Mouse (Mus musculus) liver, embryonic 11.5 days (tissue): ENCODE measurements around the gene Pck1. TPM values are rescaled to one million over a fixed set of nuclear protein-coding genes. Genes with fewer than 3 reads are reported as not detected.

Source experiments
- ATAC-seq: fragments of 200-750 bp; cut with Nextera tagmentation; replicated peaks from 2 replicates; pipeline ENCODE4 v1.8.0; 2017; ENCODE audit warnings: moderate number of reproducible peaks, mild to moderate bottlenecking, moderate TSS enrichment, moderate library complexity; ENCODE audit not compliant: low FRiP score
- DNase-seq: peaks from one replicate; pipeline ENCODE4 v3.0.0-alpha.2; 2017; ENCODE audit warnings: low spot score
- H3K27ac ChIP-seq: fragments of 300-500 bp; sonication (generic); 2 replicates; pipeline ENCODE4 v1.5.1; 2014; ENCODE audit warnings: mild to moderate bottlenecking, low read depth, low read length, control low read depth
- H3K27me3 ChIP-seq: fragments of 300-500 bp; sonication (generic); replicated peaks from 2 replicates; pipeline ENCODE4 v1.6.1; 2014; ENCODE audit warnings: low read length, mixed read lengths; ENCODE audit not compliant: control insufficient read depth, insufficient read depth
- H3K36me3 ChIP-seq: fragments of 300-500 bp; sonication (generic); 2 replicates; pipeline ENCODE4 v1.6.1; 2014; ENCODE audit warnings: mild to moderate bottlenecking, low read length, moderate library complexity, mixed read lengths; ENCODE audit not compliant: control insufficient read depth, insufficient read depth
- H3K4me1 ChIP-seq: fragments of 300-500 bp; sonication (generic); replicated peaks from 2 replicates; pipeline ENCODE4 v1.6.1; 2014; ENCODE audit warnings: low read length, mixed read lengths; ENCODE audit not compliant: control insufficient read depth, insufficient read depth
- H3K4me2 ChIP-seq: fragments of 300-500 bp; sonication (generic); 2 replicates; pipeline ENCODE4 v1.6.1; 2014; ENCODE audit warnings: mild to moderate bottlenecking, control low read depth, moderate library complexity
- H3K4me3 ChIP-seq: fragments of 300-500 bp; sonication (generic); 2 replicates; pipeline ENCODE4 v1.5.1; 2014; ENCODE audit warnings: low read depth, low read length, control low read depth
- H3K9ac ChIP-seq: fragments of 300-500 bp; sonication (generic); 2 replicates; pipeline ENCODE4 v1.6.1; 2014; ENCODE audit warnings: low read depth, low read length, control low read depth
- H3K9me3 ChIP-seq: fragments of 300-500 bp; sonication (generic); 2 replicates; pipeline ENCODE4 v1.6.1; 2016; ENCODE audit warnings: low read length, inconsistent platforms, mixed read lengths; ENCODE audit not compliant: control insufficient read depth
- WGBS: fragments of 180-500 bp; shearing (Covaris S2); extraction: QIAGEN DNeasy Blood & Tissue Kit; methylation state at CpG from one replicate; pipeline ENCODE4 v1.1.7; 2014; 5-methylcytosine and 5-hydroxymethylcytosine counted together
- polyA plus RNA-seq: library from polyadenylated mRNA; unstranded; fragments of >200 nt; fragmentation: Nextera tagmentation; extraction: Ambion mirVana; gene quantifications from 2 replicates; pipeline ENCODE4 v1.2.1, GENCODE M21; 2014

Pck1 gene
- polyA plus RNA-seq, 1 experiment from 2014 or later: 0.23 TPM

DNA sequence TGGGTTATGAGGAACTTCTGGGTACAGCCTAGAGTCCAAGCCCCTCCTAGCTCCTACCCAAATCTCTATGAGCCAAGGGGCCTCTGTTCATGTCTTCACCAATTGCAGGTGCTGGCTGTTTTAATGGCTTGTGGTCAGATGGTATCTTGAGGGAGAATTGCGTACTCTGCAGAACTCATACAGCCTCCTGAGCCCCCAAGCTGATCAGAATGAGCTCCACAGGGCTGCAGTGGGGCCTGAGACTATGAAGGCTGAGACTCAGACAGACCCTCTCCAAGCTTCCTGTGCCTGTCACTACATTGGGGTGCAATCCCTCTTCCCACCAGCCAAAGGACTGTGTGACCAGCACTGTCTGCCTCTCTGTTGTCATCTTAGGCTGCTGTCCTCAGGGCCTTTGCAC lies 19.5 kb downstream of the Pck1 start:
- DNase-seq: peak; percentile 30
- no peak overlapping the region for H3K4me2 ChIP-seq
- no peak overlapping the region for H3K27ac ChIP-seq
- peaks cover 10% of the 10 kb centered on the region; the same call in 1 of the 2 replicates for H3K4me1 ChIP-seq
- no peak overlapping the region for H3K4me3 ChIP-seq
- no peak for ATAC-seq
- no peak overlapping the region for H3K9ac ChIP-seq
- 48% methylated on average over 1 of the region's 1 CpGs for WGBS
- H3K36me3 ChIP-seq: no peaks in the 10 kb centered on the region
- H3K9me3 ChIP-seq: no peaks in the 10 kb centered on the region
- peaks cover 21% of the 10 kb centered on the region for H3K27me3 ChIP-seq

DNA sequence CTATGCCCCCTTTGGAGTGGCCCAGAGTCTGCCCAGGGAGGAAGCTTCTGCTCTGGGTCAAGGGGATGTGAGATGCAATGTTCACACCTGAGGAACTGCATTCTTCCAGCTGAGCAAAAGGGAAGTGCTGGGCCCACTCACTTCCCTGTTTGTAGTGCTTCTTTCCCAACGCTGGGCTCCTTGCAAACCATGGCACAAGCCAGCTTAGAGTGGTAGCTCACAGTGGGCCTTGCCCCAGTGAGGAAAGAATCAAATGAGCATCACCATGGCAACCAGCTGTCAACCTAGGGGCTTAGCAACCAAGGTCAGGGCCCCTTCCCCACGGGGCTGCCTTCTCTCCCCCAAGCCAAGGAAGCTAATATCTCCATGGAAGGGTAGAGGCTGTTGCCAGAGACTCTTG lies 20.2 kb downstream of the Pck1 start:
- ATAC-seq: no peak
- 27% methylated on average over 2 of the region's 2 CpGs for WGBS
- DNase-seq: peak; percentile 33
- H3K27me3 ChIP-seq: peaks cover 24% of the 10 kb centered on the region
- H3K4me1 ChIP-seq: peaks cover 10% of the 10 kb centered on the region; the same call in 1 of the 2 replicates
- no peaks in the 10 kb centered on the region for H3K9me3 ChIP-seq
- no peak overlapping the region for H3K4me3 ChIP-seq
- no peaks in the 10 kb centered on the region for H3K36me3 ChIP-seq
- no peak overlapping the region for H3K27ac ChIP-seq
- peak overlapping the region; percentile 59; the same call in 1 of the 2 replicates for H3K4me2 ChIP-seq
- H3K9ac ChIP-seq: no peak overlapping the region

DNA sequence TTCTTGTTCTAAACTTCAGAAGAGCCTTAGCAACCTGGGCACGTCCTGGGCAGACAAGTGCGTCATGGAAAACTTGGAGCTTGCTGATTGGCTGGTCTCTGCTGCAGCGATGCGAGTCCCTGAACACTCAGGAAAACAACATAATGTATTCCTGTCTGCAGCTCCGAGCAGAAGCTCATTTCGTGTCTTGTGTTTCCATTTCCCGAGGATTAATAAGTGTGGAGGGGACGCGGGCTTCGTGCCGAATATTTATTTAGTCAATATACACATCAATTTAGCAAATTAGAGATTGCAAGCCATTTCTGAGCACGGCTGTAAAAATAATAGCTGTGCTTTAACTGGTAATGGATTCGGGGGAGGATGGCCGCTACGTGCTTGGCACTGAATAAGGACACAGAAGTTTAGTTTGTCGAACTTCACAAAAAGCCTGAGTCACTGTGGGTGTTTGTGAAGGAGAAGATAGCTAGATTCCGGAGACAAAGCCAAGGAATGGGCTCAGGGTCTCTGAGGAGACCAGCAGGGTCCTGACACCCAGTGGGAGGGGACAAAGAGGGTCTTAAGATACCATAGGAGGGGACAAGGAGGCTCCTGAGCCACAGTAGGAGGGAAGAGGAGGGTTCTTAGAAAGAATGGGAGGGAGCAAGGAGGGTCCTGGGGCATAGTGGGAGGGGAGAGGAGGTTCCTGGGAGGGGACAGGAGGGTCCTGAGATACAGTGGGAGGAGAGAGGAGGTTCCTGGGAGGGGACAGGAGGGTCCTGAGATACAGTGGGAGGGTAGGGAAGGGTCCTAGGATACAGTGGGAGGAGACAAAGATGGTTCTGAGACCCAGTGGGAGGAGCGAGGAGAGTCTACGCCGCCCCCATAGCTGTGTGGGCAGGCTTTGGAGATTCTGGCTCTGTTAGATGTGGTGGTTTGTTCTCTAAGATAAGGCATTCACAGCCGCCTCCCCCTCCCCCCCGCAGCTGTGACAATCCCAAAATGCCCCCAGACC lies 21.0 kb downstream of the Pck1 start:
- WGBS: 7% methylated on average over 22 of the region's 22 CpGs
- peak overlapping the region; percentile 19 for H3K4me3 ChIP-seq
- ATAC-seq (peak; percentile 80), DNase-seq (peak; percentile 49)
- no peaks in the 10 kb centered on the region for H3K36me3 ChIP-seq
- peaks cover 10% of the 10 kb centered on the region; the same call in 1 of the 2 replicates for H3K4me1 ChIP-seq
- H3K4me2 ChIP-seq: peak overlapping the region; percentile 59
- H3K27me3 ChIP-seq: peaks cover 26% of the 10 kb centered on the region
- H3K27ac ChIP-seq: 0 out of 2 replicates have a peak overlapping the region, but pooled peaks have one; percentile 22
- H3K9ac ChIP-seq: no peak overlapping the region
- H3K9me3 ChIP-seq: no peaks in the 10 kb centered on the region

DNA sequence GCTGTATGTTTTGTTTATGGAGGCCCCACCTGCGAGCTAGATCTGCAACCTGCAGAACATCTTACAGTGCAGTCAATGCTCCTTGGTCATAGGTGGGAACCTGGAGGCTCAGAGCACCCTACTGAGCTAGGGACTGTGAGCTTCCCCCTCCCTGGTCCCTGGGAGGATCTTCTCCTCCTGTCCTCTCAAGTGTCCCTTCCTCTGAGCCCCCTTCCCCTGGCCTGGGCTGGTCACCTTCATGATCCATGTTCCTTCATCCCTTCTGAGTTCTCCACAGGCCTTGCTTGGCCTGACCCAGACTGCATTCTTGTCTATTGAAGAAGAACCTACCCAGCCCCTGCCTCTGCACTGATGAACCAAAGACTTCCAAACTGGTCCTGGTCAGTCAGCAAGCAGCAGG lies 21.7 kb downstream of the Pck1 start:
- DNase-seq (peak; percentile 36), ATAC-seq (no peak)
- Histone ChIP-seq H3K4me1 (peaks cover 10% of the 10 kb centered on the region; the same call in 1 of the 2 replicates), H3K27ac (no peak overlapping the region), H3K9ac (no peak overlapping the region), H3K27me3 (peaks cover 28% of the 10 kb centered on the region), H3K36me3 (no peaks in the 10 kb centered on the region), H3K4me3 (no peak overlapping the region), H3K4me2 (peak overlapping the region; percentile 59), H3K9me3 (no peaks in the 10 kb centered on the region)
- WGBS: 40% methylated on average over 1 of the region's 1 CpGs

DNA sequence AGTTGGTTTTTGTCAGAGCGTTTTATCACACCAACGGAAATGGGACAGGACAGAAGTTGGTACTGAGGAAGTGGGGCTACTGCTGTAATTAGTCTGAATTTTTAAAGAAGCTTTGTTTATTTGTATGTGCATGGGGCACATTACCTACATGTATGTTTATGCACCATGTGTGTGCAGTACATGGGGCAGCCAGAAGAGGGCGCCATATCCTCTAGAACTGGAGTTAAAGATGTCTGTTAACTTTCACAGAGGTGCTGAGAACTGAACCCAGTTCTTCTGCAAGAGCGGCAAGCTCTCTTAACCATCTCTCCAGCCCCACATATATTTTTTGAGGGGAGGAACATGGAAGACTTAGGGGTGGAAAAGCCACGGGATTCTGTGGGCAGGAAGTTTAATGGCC lies 22.9 kb downstream of the Pck1 start:
- Histone ChIP-seq H3K9me3 (no peaks in the 10 kb centered on the region), H3K4me1 (peaks cover 10% of the 10 kb centered on the region; the same call in 1 of the 2 replicates), H3K4me2 (no peak overlapping the region), H3K36me3 (no peaks in the 10 kb centered on the region), H3K9ac (no peak overlapping the region), H3K27ac (no peak overlapping the region), H3K27me3 (peaks cover 28% of the 10 kb centered on the region), H3K4me3 (no peak overlapping the region)
- DNase-seq (no peak), ATAC-seq (no peak)
- WGBS: 85% methylated on average over 5 of the region's 5 CpGs

DNA sequence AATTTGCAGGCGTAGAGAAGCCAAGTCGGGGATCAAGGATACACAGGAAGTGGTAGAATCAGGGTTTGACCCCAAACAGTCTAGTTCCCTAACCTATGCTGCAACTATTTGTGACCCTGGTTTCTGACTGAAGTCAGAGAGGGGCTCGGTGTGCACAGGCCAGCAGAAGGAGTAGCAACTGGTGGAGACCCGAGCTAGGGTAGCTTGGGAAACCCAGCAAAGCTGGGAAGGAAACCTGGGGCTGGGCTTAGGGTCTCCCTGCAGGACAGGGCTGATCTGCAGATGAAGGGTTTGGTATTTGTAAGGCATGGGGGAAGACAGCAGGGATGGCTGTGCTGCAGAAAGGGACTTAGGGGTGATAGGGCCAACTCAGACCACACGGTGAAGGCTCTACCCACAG lies 24.6 kb downstream of the Pck1 start:
- H3K36me3 ChIP-seq: no peaks in the 10 kb centered on the region
- no peaks in the 10 kb centered on the region for H3K9me3 ChIP-seq
- no peak overlapping the region for H3K9ac ChIP-seq
- no peak overlapping the region for H3K4me2 ChIP-seq
- peaks cover 14% of the 10 kb centered on the region for H3K27me3 ChIP-seq
- H3K27ac ChIP-seq: no peak overlapping the region
- peak; percentile 29 for DNase-seq
- ATAC-seq: no peak
- peaks cover 6% of the 10 kb centered on the region; the same call in 1 of the 2 replicates for H3K4me1 ChIP-seq
- H3K4me3 ChIP-seq: no peak overlapping the region
- WGBS: 63% methylated on average over 5 of the region's 5 CpGs

DNA sequence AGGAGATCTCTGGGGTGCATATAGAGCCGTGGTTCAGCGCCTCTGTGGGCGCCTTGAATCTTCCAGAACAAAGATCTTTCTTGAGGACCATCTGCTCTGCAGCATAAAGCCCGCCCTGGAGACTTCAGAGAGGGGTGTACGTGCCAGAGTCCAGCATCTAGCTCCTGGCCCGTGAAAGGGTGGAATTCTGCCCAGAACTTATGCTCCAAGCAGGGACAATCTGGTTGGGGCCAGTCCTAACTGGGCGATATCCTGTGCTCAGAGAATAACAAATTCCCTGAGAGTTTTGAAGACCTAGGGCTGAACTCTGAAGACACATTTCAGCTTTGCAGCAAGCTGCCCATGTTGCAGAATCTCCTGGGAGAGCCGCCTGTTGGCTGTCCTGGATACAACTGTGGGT lies 25.1 kb downstream of the Pck1 start:
- peaks cover 6% of the 10 kb centered on the region; the same call in 1 of the 2 replicates for H3K4me1 ChIP-seq
- H3K27ac ChIP-seq: no peak overlapping the region
- H3K36me3 ChIP-seq: no peaks in the 10 kb centered on the region
- H3K4me2 ChIP-seq: no peak overlapping the region
- ATAC-seq (no peak), DNase-seq (no peak)
- no peak overlapping the region for H3K4me3 ChIP-seq
- H3K9ac ChIP-seq: no peak overlapping the region
- WGBS: 84% methylated on average over 8 of the region's 8 CpGs
- H3K27me3 ChIP-seq: peaks cover 12% of the 10 kb centered on the region; the same call in 1 of the 2 replicates
- no peaks in the 10 kb centered on the region for H3K9me3 ChIP-seq

DNA sequence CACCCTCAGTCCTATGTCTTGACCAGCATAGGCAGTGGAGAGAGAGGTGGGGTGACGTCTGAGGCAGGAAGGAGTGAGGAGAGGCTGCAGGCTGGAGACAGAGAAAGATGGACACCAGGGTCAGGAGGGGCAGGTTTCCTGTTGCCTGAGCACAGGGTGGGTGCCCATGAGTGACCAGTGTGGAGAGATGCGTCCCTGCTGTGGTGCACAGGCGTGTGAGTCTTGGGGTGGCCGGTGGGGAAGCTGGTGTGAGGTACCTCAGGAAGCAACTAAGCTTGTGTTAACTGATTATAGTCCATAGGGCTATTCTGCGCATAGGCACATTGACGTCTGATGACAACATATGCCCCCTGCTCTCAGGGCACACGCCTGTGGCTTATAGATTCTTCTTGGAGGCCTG lies 26.2 kb downstream of the Pck1 start:
- peak; percentile 28 for DNase-seq
- H3K9me3 ChIP-seq: no peaks in the 10 kb centered on the region

More for the DNA sequence above, 26.2 kb downstream of the Pck1 start:
- no peak overlapping the region for H3K4me3 ChIP-seq
- H3K9ac ChIP-seq: no peak overlapping the region
- no peak overlapping the region for H3K4me2 ChIP-seq
- H3K27me3 ChIP-seq: peaks cover 12% of the 10 kb centered on the region; the same call in 1 of the 2 replicates
- H3K4me1 ChIP-seq: peaks cover 4% of the 10 kb centered on the region; the same call in 1 of the 2 replicates
- 68% methylated on average over 7 of the region's 7 CpGs for WGBS
- H3K27ac ChIP-seq: no peak overlapping the region
- ATAC-seq: no peak
- no peaks in the 10 kb centered on the region for H3K36me3 ChIP-seq
